Mouse (Mus musculus) kidney, postnatal 0 days (tissue): Measurements from ENCODE around the gene Cpa5. TPM values are rescaled to one million over a fixed set of nuclear protein-coding genes. Genes with fewer than 3 reads are reported as not detected.
A peak's percentile ranks its signal among the peaks of the same experiment; 100 is the strongest.

Experiments
- ATAC-seq: fragments of 200-750 bp; cut with Nextera tagmentation; replicated peaks from 2 replicates; pipeline ENCODE4 v1.8.0; 2017; ENCODE audit warnings: low read depth, moderate number of reproducible peaks, moderate TSS enrichment, moderate library complexity; ENCODE audit not compliant: low FRiP score
- DNase-seq: peaks from one replicate; pipeline ENCODE4 v3.0.0-alpha.2; 2016; ENCODE audit warnings: low spot score
- H3K27ac ChIP-seq: fragments of 300-500 bp; sonication (generic); 2 replicates; pipeline ENCODE4 v1.5.1; 2014; ENCODE audit warnings: mild to moderate bottlenecking
- H3K27me3 ChIP-seq: fragments of 300-500 bp; sonication (generic); 2 replicates; pipeline ENCODE4 v1.6.1; 2014; ENCODE audit warnings: low read length, mixed read lengths; ENCODE audit not compliant: insufficient read depth
- H3K36me3 ChIP-seq: fragments of 300-500 bp; sonication (generic); 2 replicates; pipeline ENCODE4 v1.6.1; 2014; ENCODE audit warnings: low read length, mixed read lengths; ENCODE audit not compliant: insufficient read depth
- H3K4me1 ChIP-seq: fragments of 300-500 bp; sonication (generic); replicated peaks from 2 replicates; pipeline ENCODE4 v1.6.1; 2014; ENCODE audit warnings: antibody characterized with exemption, low read length, mixed read lengths; ENCODE audit not compliant: insufficient read depth
- H3K4me2 ChIP-seq: fragments of 300-500 bp; sonication (generic); 2 replicates; pipeline ENCODE4 v1.6.1; 2014; ENCODE audit warnings: mild to moderate bottlenecking, low read length, moderate library complexity, mixed read lengths
- H3K4me3 ChIP-seq: fragments of 300-500 bp; sonication (generic); replicated peaks from 2 replicates; pipeline ENCODE4 v1.5.1; 2014; ENCODE audit warnings: low read depth, low read length
- H3K9ac ChIP-seq: fragments of 300-500 bp; sonication (generic); 2 replicates; pipeline ENCODE4 v1.6.1; 2014; ENCODE audit warnings: low read depth, low read length
- H3K9me3 ChIP-seq: fragments of 300-500 bp; sonication (generic); replicated peaks from 2 replicates; pipeline ENCODE4 v1.6.1; 2016; ENCODE audit warnings: low read length, inconsistent platforms, mixed read lengths
- CTCF ChIP-seq: IDR thresholded peaks from 2 replicates; pipeline ENCODE4 v1.5.1; 2016; ENCODE audit warnings: antibody characterized with exemption, low read depth, mild to moderate bottlenecking, moderate library complexity
- WGBS: fragments of 180-500 bp; shearing (Covaris S2); extraction: QIAGEN DNeasy Blood & Tissue Kit; methylation state at CpG from one replicate; pipeline ENCODE4 v1.1.7; 2014; 5-methylcytosine and 5-hydroxymethylcytosine counted together
- polyA plus RNA-seq: library from polyadenylated mRNA; unstranded; fragments of >200 nt; fragmentation: Nextera tagmentation; extraction: Ambion mirVana; gene quantifications from 2 replicates; pipeline ENCODE4 v1.2.1, GENCODE M21; 2015

Cpa5 gene
- polyA plus RNA-seq, 1 experiment from 2014 or later, result 0.28 TPM

DNA sequence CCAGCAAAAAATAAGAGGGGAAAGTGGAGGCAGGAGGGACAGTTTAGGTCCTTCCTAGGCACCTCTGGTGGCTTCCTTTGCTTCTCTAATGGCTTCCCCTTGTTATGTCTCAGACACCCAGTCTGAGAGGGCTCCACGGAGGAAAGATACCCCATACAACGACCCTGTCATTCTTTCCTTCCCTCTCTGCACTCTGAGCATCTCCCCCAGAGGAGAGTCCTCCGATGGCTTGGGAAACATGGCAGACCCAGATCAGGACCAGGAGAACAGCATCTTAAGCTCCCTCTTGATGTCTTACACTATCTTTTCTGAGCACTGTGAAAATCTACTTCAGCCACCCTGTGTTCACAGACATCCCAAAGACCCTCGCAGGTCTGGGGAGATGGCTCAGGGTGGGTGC is 4.9 kb downstream of the Cpa5 start:
- 34% methylated on average over 4 of the region's 4 CpGs for WGBS
- no peaks in the 10 kb centered on the region for H3K36me3 ChIP-seq
- ATAC-seq (no peak), DNase-seq (no peak)
- no peaks in the 10 kb centered on the region for H3K27me3 ChIP-seq
- peaks cover 20% of the 10 kb centered on the region for H3K4me1 ChIP-seq
- no peak for TF ChIP-seq CTCF
- H3K9ac ChIP-seq, result no peak overlapping the region
- H3K9me3 ChIP-seq, result no peaks in the 10 kb centered on the region
- H3K4me2 ChIP-seq, result no peak overlapping the region
- no peak overlapping the region for H3K27ac ChIP-seq
- no peak overlapping the region for H3K4me3 ChIP-seq

DNA sequence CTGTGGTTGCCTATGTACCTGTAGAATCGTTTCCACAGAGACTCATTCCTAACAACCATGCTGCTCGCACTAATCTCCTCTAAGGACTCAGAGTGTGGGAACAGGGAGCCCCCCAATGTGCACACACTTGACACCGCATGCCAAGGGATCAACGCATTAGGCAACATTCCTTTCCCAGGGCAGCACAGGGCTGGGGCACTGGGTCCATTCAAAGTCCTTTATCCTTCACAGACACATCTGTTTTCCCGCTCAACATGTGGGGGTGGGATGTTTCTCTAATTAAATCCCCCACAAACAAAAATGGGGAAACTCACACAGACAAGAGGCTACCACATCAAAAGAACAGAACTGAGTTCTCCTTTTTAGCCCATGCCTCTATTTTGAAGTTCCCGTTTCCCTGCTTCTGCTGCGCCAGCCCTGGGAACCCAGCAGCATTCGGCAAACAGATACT is 5.7 kb downstream of the Cpa5 start:
- no peak for TF ChIP-seq CTCF
- DNase-seq (no peak), ATAC-seq (no peak)
- WGBS, result 19% methylated on average over 8 of the region's 8 CpGs
- peaks cover 20% of the 10 kb centered on the region for H3K4me1 ChIP-seq
- H3K27me3 ChIP-seq, result no peaks in the 10 kb centered on the region
- peak overlapping the region; percentile 41; the same call in 1 of the 2 replicates for H3K4me2 ChIP-seq
- H3K9me3 ChIP-seq, result no peaks in the 10 kb centered on the region
- no peak overlapping the region for H3K4me3 ChIP-seq
- no peak overlapping the region for H3K9ac ChIP-seq
- no peak overlapping the region for H3K27ac ChIP-seq
- no peaks in the 10 kb centered on the region for H3K36me3 ChIP-seq

DNA sequence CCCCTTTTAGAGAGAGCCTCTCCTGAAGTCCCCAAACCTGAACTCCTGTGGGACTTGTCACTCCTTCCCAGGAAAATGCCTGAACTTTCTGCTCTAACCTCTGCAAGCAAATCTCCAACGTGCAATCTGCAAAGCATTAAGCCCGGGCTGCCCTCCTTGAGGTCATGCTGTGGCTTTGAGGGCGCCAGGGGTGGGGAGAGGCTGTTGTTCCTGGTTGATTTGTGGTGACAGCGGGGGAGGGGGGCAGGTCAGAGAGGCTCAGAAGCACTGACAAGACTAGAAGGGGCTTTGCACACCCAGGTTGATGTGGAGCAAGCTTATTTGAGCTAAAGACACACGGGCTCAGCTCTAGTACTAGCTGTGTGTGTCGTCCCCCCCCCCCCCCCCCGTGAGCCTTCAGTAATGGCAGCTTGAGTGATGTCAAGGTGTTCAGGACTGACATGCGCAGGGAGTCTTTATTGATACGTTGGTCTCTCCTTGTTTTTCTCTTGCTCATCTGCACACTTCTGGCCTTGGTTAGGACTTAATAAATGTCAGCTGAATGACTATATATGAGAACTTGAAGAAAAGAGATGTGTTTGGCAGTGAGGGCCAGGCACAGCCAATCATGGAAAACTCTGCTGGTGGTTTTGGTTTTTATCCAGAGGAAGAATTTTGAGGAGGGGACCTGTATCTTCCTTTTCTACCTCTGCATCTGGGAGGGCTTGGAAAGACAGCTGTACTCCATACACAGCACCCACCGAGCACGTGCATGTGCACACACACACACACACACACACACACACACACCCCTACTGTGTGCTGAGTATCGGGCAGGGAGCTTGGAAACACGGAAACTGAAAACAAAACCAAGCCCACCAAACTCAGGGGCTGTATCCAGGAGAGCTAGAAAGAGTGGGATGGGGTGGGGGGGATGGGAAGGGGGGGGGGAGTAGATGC is 6.5 kb downstream of the Cpa5 start:
- no peaks in the 10 kb centered on the region for H3K9me3 ChIP-seq
- H3K9ac ChIP-seq, result no peak overlapping the region
- 15% methylated on average over 13 of the region's 13 CpGs for WGBS
- DNase-seq, result peak; percentile 70
- H3K27me3 ChIP-seq, result no peaks in the 10 kb centered on the region
- H3K36me3 ChIP-seq, result no peaks in the 10 kb centered on the region
- no peak for TF ChIP-seq CTCF
- peak overlapping the region; percentile 41 for H3K4me2 ChIP-seq
- peak; percentile 44 for ATAC-seq
- peaks cover 20% of the 10 kb centered on the region for H3K4me1 ChIP-seq
- peak overlapping the region; percentile 4; the same call in 1 of the 2 replicates for H3K4me3 ChIP-seq
- no peak overlapping the region for H3K27ac ChIP-seq

DNA sequence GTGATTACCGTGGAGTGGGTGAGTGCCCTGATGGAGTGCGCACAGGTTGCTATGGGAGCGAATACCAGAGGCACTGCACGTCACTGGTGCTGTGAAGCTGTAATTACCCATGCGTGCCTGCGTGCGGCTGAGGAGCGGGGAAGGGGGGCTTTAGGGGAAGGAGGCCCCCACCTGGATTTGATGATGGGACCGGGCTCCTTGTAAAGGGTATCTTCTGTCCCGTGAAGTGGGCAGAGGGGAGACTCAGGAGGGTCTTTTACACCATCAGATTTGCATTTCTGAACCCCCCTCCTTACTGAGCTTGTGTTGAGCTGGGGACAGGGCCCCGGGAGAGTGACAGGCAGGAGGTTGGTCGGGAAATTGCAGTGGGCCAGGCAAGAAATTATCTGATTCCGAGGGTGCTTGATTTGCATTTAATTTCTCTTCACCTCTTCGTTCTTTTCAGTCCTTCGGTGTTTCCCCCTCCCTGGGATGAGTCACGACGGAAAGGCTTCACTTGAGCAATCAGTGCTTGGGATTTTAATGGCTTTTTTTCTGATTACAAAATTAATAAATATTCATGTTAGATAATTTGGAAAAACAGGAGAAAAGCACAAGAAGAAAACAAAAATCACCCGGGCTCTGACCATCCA is 7.3 kb downstream of the Cpa5 start:
- H3K4me1 ChIP-seq, result peaks cover 20% of the 10 kb centered on the region
- no peak overlapping the region for H3K9ac ChIP-seq
- peak overlapping the region; percentile 4; the same call in 1 of the 2 replicates for H3K4me3 ChIP-seq
- TF ChIP-seq CTCF, result no peak
- no peaks in the 10 kb centered on the region for H3K36me3 ChIP-seq
- H3K27ac ChIP-seq, result 0 out of 2 replicates have a peak overlapping the region, but pooled peaks have one; percentile 5
- H3K27me3 ChIP-seq, result no peaks in the 10 kb centered on the region
- peak overlapping the region; percentile 41 for H3K4me2 ChIP-seq
- no peaks in the 10 kb centered on the region for H3K9me3 ChIP-seq
- 24% methylated on average over 18 of the region's 18 CpGs for WGBS
- ATAC-seq (peak; percentile 72; the same call in 1 of the 2 replicates), DNase-seq (no peak)

DNA sequence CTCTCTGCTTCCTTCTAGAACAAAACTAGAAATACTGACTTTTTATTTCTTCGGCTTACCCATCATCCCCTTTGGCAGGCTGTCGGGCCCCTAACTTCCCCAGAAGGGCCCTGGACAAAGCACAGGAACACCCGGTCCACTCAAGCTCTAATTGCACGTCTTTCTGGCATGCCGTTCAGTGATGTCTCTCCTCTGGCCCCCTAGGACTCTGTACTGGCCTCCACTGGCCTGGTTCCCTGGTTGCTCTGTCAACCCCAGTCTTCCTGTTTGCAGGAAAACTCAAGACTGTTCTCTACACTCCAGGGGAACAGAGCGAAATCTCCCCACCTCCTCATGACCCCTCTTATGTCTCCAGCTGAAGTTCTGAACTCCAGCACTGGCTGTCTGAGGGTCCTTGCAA is 7.9 kb downstream of the Cpa5 start:
- H3K4me2 ChIP-seq, result no peak overlapping the region
- H3K36me3 ChIP-seq, result no peaks in the 10 kb centered on the region
- H3K9me3 ChIP-seq, result no peaks in the 10 kb centered on the region
- 44% methylated on average over 6 of the region's 6 CpGs for WGBS
- H3K27ac ChIP-seq, result peak overlapping the region; percentile 16; the same call in 1 of the 2 replicates
- no peak overlapping the region for H3K9ac ChIP-seq
- no peak for TF ChIP-seq CTCF
- H3K4me1 ChIP-seq, result peaks cover 20% of the 10 kb centered on the region
- no peak for DNase-seq
- no peaks in the 10 kb centered on the region for H3K27me3 ChIP-seq
- no peak overlapping the region for H3K4me3 ChIP-seq
- ATAC-seq, result no peak

DNA sequence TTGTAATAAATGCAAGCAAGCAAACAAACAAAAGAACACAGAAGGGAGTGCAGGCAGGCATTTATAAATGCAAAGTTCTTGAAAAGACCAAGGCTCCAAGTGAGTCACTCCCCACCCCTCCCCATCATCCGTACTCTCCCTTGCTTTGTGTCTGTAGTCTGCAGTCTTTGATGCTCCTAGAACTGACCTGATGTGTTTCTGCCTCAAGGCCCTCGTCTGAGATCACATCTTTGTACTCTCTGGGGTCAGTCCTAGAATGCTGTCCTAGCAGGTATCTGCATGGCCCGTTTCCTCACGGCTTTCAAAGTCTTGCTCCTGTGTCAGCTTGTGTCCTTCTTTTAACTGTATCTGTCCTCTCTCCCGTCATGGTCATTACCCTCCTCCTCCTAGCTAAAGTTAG is 8.8 kb downstream of the Cpa5 start:
- Histone ChIP-seq H3K27me3 (no peaks in the 10 kb centered on the region), H3K36me3 (no peaks in the 10 kb centered on the region)
- ATAC-seq, result no peak

More for the DNA sequence above, 8.8 kb downstream of the Cpa5 start:
- no peak overlapping the region for H3K27ac ChIP-seq
- H3K4me3 ChIP-seq, result no peak overlapping the region
- no peak for DNase-seq
- H3K4me2 ChIP-seq, result no peak overlapping the region
- no peak overlapping the region for H3K9ac ChIP-seq
- WGBS, result 80% methylated on average over 5 of the region's 5 CpGs
- TF ChIP-seq CTCF, result no peak
- H3K9me3 ChIP-seq, result no peaks in the 10 kb centered on the region
- peaks cover 20% of the 10 kb centered on the region for H3K4me1 ChIP-seq
